Mouse (Mus musculus) left cerebral cortex, postnatal 10 days (tissue): ENCODE measurements around the gene Vmn1r79. TPM values are rescaled to one million over a fixed set of nuclear protein-coding genes. Genes with fewer than 3 reads are reported as not detected.
"Not testable (repeated sequence)": the region's sequence is repeated elsewhere in the genome, so short reads cannot be mapped to it uniquely, and the experiment has no call there.

Experiments
- DNase-seq, 2 experiments: peaks; one replicate each; pipeline ENCODE4 v3.0.0; 2021 to 2022; ENCODE audit warnings: low spot score in 2 of 2, mixed read lengths in 1 of 2; ENCODE audit errors: extremely low spot score in 1 of 2
- intact Hi-C: fragments of 180-260 bp; cut with DNase I; formaldehyde crosslinking; loops from one replicate; pipeline ENCODE4 v1.15.1; 2025
- total RNA-seq, 2 experiments: library from RNA; stranded (reverse); gene quantifications; 2 replicates each; pipeline ENCODE4 v1.2.3; 2021

The Vmn1r79 gene
- not detected for total RNA-seq

GRCm38 (mm10) chr7:12170979-12171378 is at the start of gene Vmn1r79:
Gene Vmn1r79, plus strand, starts transcription at chr7:12171279.
- intact Hi-C loops, DNase-seq: not testable (repeated sequence)

- DNase-seq: no peak
- intact Hi-C loops: no loop called here
Measured at GRCm38 (mm10) chr7:12149957-12150356, 21.1 kb upstream of the Vmn1r79 start, which contains the start of gene Vmn1r78. Gene Vmn1r78, plus strand, starts transcription at chr7:12150257.

DNA sequence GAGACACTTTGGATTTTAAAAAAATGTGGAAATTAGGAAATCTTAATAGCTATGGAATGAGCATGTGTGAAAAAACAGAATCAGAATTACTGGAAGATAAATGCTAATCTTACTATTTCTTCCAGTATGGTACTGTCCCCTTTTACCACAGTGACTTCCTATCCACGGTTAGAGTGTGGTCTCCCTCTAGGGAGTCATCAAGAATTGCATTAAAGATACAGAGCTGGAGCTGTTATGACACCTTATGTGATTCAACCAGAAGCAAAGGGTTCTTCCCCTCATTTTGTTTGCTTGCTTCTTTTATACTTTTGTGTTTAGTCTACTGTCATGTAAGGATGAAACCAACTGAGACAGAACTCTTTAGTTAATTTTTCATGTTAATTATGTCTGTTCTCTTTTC is 14.6 kb upstream of the Vmn1r79 start:
- DNase-seq, intact Hi-C loops: not testable (repeated sequence)

GRCm38 (mm10) chr7:12172926-12173325 is 1.8 kb downstream of the Vmn1r79 start:
- DNase-seq, intact Hi-C loops: not testable (repeated sequence)

DNA sequence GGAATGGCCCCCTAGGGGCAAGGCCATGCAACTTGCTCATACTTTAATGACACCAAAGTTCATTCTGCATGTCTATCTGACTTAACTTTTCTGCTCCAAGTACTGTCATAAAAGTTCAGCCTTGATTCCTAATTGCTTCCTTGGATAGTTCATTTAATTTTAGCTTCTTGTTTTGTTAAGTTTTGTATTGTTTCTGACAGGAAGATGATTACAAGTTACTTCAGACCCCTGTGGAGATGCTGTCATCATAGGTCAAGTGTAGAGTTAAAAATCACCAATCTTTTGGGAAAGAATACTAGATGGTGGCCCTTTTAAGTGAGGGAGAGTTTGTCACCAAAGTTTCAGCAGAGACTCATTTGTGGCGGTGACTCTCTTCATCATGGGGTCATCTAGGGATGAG is 17.9 kb downstream of the Vmn1r79 start, which contains the start of gene Vmn1r80:
Gene Vmn1r80, plus strand, starts transcription at position 301 of the 400 bp plus-strand sequence.
- DNase-seq: no peak
- intact Hi-C loops: no loop called here

- no peak for DNase-seq
- intact Hi-C loops: no loop called here
Measured at GRCm38 (mm10) chr7:12204141-12204540, 33.1 kb downstream of the Vmn1r79 start.

Other genes with a start within 250 kb of the Vmn1r79 start
- gene Vmn1r76, start 233.1 kb upstream of the Vmn1r79 start, total RNA-seq: not detected
- gene Vmn1r77, start 134.5 kb upstream of the Vmn1r79 start, total RNA-seq: not detected
- not detected for gene Vmn1r78, start 21.0 kb upstream of the Vmn1r79 start, total RNA-seq
- gene Vmn1r80, start 18.0 kb downstream of the Vmn1r79 start, total RNA-seq: not detected
- under 1 TPM; 0.13 to 0.26 TPM for gene Vmn1r81, start 97.0 kb downstream of the Vmn1r79 start, total RNA-seq
- not detected for gene Vmn1r82, start 129.2 kb downstream of the Vmn1r79 start, total RNA-seq
- not detected for gene Vmn1r83, start 158.2 kb downstream of the Vmn1r79 start, total RNA-seq
- gene Vmn1r84, start 198.0 kb downstream of the Vmn1r79 start, total RNA-seq: not detected